In the genomic region with DNA sequence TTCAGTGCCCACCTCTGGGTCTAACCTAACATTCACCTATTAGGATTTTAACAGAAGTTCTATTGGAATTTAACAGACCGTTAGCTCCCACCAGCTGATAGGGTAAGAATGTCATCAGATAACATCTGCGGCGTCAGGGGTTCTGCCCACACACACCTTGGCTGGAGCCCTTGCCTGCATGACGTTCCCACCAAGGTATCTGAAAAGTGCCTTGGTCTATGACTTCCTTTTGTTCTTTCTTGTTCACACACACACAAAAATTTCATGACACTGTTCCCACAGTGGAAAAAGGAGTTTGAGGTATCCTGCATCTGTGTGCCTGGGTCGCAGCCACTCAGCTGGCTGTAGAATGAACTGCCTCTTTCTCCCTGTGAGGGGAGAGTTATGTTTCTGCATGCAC, we compare ENCODE assay signal across 27 mouse cellular contexts.
A peak's percentile ranks its signal among the peaks of the same experiment; 100 is the strongest.
DNase-seq lines count a peak whose midpoint lies in the region; ATAC-seq lines count a peak whose summit lies in the region.
"Had no signal": no experiment of that assay in that cellular context is flagged by ENCODE, and none has a peak within 500 bp of the region (broad histone marks: within the 10 kb centered on the region; RNA-seq: fewer than 3 reads in every experiment).

No protein-coding gene starts in this region.

- peak; percentile 66 for DNase-seq in CD4-positive, CD25-positive, alpha-beta regulatory T cell, adult 2 months (ENCODE audit: low read depth, low spot score)
- peak; percentile 74 for DNase-seq in thymus, postnatal 0 days (ENCODE audit: low spot score)
- peak; percentile 50 for DNase-seq in thymus, postnatal 4 days
- no peak for DNase-seq in forebrain, embryonic 11.5 days (ENCODE audit: low spot score)
- DNase-seq in ovary, postnatal 36 days (ENCODE audit: low spot score): no peak
- no peak for DNase-seq in hindbrain, embryonic 14.5 days (ENCODE audit: low spot score)
- DNase-seq: adrenal gland, adult 2 months; adrenal gland, postnatal 36 days; cerebellum, adult 2 months; cerebellum, postnatal 14 days; forebrain, postnatal 0 days; kidney, adult 11 months; lung, postnatal 4 days; right cerebral cortex, postnatal 4 days had no signal

- no peak overlapping the region for H3K9ac ChIP-seq in forebrain, embryonic 11.5 days (ENCODE audit: low read length)
- H3K9ac ChIP-seq in hindbrain, embryonic 14.5 days: no peak overlapping the region
- H3K9ac ChIP-seq: forebrain, embryonic 12.5 days; forebrain, postnatal 0 days; hindbrain, embryonic 12.5 days; kidney, embryonic 15.5 days; limb, embryonic 13.5 days; midbrain, embryonic 13.5 days; neural tube, embryonic 12.5 days had no signal

- H3K36me3 ChIP-seq in forebrain, embryonic 11.5 days (ENCODE audit: control insufficient read depth, insufficient read depth, low read length): no peaks in the 10 kb centered on the region
- no peaks in the 10 kb centered on the region for H3K36me3 ChIP-seq in hindbrain, embryonic 14.5 days (replicated peaks; ENCODE audit: control insufficient read depth, insufficient read depth)
- H3K36me3 ChIP-seq: forebrain, embryonic 12.5 days; G1E; hindbrain, embryonic 12.5 days; kidney, embryonic 15.5 days; limb, embryonic 13.5 days; midbrain, embryonic 13.5 days; neural tube, embryonic 12.5 days had no signal

- H3K4me1 ChIP-seq in forebrain, embryonic 11.5 days (replicated peaks; ENCODE audit: control insufficient read depth, insufficient read depth, low read length): no peaks in the 10 kb centered on the region
- no peaks in the 10 kb centered on the region for H3K4me1 ChIP-seq in hindbrain, embryonic 14.5 days (replicated peaks; ENCODE audit: control insufficient read depth, insufficient read depth, low read length)
- H3K4me1 ChIP-seq: forebrain, embryonic 12.5 days; hindbrain, embryonic 12.5 days; megakaryocyte, embryonic 14.5 days; midbrain, embryonic 13.5 days; neural tube, embryonic 12.5 days had no signal

- 88% methylated on average over 5 of the region's 5 CpGs for WGBS in forebrain, embryonic 11.5 days
- 87% methylated on average over 5 of the region's 5 CpGs for WGBS in hindbrain, embryonic 14.5 days

- H3K27me3 ChIP-seq in forebrain, embryonic 11.5 days (ENCODE audit: control insufficient read depth, insufficient read depth, low read length): no peaks in the 10 kb centered on the region
- no peaks in the 10 kb centered on the region for H3K27me3 ChIP-seq in hindbrain, embryonic 14.5 days (ENCODE audit: control insufficient read depth, insufficient read depth, low read length)
- H3K27me3 ChIP-seq: forebrain, embryonic 12.5 days; hindbrain, embryonic 12.5 days; kidney, embryonic 15.5 days; limb, embryonic 13.5 days; midbrain, embryonic 13.5 days; neural tube, embryonic 12.5 days had no signal

- no peaks in the 10 kb centered on the region for H3K9me3 ChIP-seq in forebrain, embryonic 11.5 days (ENCODE audit: control insufficient read depth, low read length)
- no peaks in the 10 kb centered on the region for H3K9me3 ChIP-seq in hindbrain, embryonic 14.5 days (ENCODE audit: control insufficient read depth, low read length)
- H3K9me3 ChIP-seq: forebrain, embryonic 12.5 days; hindbrain, embryonic 12.5 days; kidney, embryonic 15.5 days; limb, embryonic 13.5 days; megakaryocyte, embryonic 14.5 days; midbrain, embryonic 13.5 days; neural tube, embryonic 12.5 days had no signal

- H3K27ac ChIP-seq in forebrain, embryonic 11.5 days (ENCODE audit: low read depth, low read length): no peak overlapping the region
- H3K27ac ChIP-seq in hindbrain, embryonic 14.5 days: no peak overlapping the region
- H3K27ac ChIP-seq: forebrain, embryonic 12.5 days; hindbrain, embryonic 12.5 days; limb, embryonic 13.5 days; midbrain, embryonic 13.5 days; neural tube, embryonic 12.5 days; stomach, postnatal 0 days had no signal

- H3K4me2 ChIP-seq in forebrain, embryonic 11.5 days (ENCODE audit: low read depth, low read length, severe bottlenecking): no peak overlapping the region
- no peak overlapping the region for H3K4me2 ChIP-seq in hindbrain, embryonic 14.5 days (replicated peaks)
- H3K4me2 ChIP-seq: forebrain, embryonic 12.5 days; hindbrain, embryonic 12.5 days; kidney, embryonic 15.5 days; limb, embryonic 13.5 days; liver, embryonic 11.5 days; midbrain, embryonic 13.5 days; neural tube, embryonic 12.5 days had no signal

- ATAC-seq in activated CD4-positive, CD25-positive, alpha-beta regulatory T cell, adult 4 months: peak; percentile 41
- no peak for ATAC-seq in forebrain, embryonic 11.5 days (replicated peaks; ENCODE audit: low FRiP score)
- ATAC-seq in hindbrain, embryonic 14.5 days (ENCODE audit: low FRiP score): no peak
- ATAC-seq: forebrain, postnatal 0 days; lung, postnatal 0 days; midbrain, embryonic 13.5 days had no signal

- no peak overlapping the region for H3K4me3 ChIP-seq in forebrain, embryonic 11.5 days (ENCODE audit: low read depth, low read length)
- no peak overlapping the region for H3K4me3 ChIP-seq in hindbrain, embryonic 14.5 days (replicated peaks; ENCODE audit: low read length)
- H3K4me3 ChIP-seq: erythroblast, embryonic 14.5 days; forebrain, embryonic 12.5 days; hindbrain, embryonic 12.5 days; kidney, embryonic 15.5 days; limb, embryonic 13.5 days; megakaryocyte, embryonic 14.5 days; midbrain, embryonic 13.5 days; neural tube, embryonic 12.5 days had no signal

Comparison
In these comparisons a context has a peak if more than half of its experiments do, and no peak if none do; other contexts are left out.
1. DNase-seq: peak in CD4-positive, CD25-positive, alpha-beta regulatory T cell, adult 2 months (single experiment), thymus, postnatal 0 days (single experiment) and thymus, postnatal 4 days (single experiment); none in forebrain, embryonic 11.5 days (single experiment), ovary, postnatal 36 days (single experiment) and hindbrain, embryonic 14.5 days (single experiment).